Mouse (Mus musculus) kidney, adult 2 months (tissue): ENCODE measurements around the gene Dgkb. TPM values are rescaled to one million over a fixed set of nuclear protein-coding genes. Genes with fewer than 3 reads are reported as not detected.

Source experiments
- DNase-seq: peaks from one replicate; pipeline ENCODE4 v3.0.0; 2021
- H3K27ac ChIP-seq: fragments of 200-500 bp; 2 replicates; pipeline ENCODE4 v1.5.1; 2012; ENCODE audit warnings: low read depth, low read length, control low read depth, inconsistent platforms; ENCODE audit not compliant: insufficient read depth
- H3K27me3 ChIP-seq: fragments of 200-500 bp; replicated peaks from 2 replicates; pipeline ENCODE4 v1.6.1; 2012; ENCODE audit warnings: mild to moderate bottlenecking, moderate library complexity, low read length, inconsistent platforms; ENCODE audit not compliant: control insufficient read depth, insufficient read depth
- H3K36me3 ChIP-seq: fragments of 200-500 bp; 2 replicates; pipeline ENCODE4 v1.6.1; 2012; ENCODE audit warnings: mild to moderate bottlenecking, moderate library complexity, low read length, inconsistent platforms; ENCODE audit not compliant: control insufficient read depth, insufficient read depth
- H3K4me1 ChIP-seq: fragments of 200-500 bp; 2 replicates; pipeline ENCODE4 v1.6.1; 2011; ENCODE audit warnings: low read length; ENCODE audit not compliant: control insufficient read depth, insufficient read depth
- H3K4me3 ChIP-seq: fragments of 200-500 bp; 2 replicates; pipeline ENCODE4 v1.5.1; 2011; ENCODE audit warnings: mild to moderate bottlenecking, low read depth, low read length, control low read depth; ENCODE audit not compliant: insufficient read depth
- CTCF ChIP-seq: fragments of 200-500 bp; conservative IDR thresholded peaks from 2 replicates; pipeline ENCODE4 v1.5.1; 2011; ENCODE audit warnings: low read depth, mild to moderate bottlenecking, control low read depth, low read length, moderate library complexity, mixed read lengths; ENCODE audit not compliant: insufficient read depth, insufficient read length
- POLR2A ChIP-seq: fragments of 200-500 bp; IDR thresholded peaks from one replicate; pipeline ENCODE4 v1.6.1; 2011; ENCODE audit warnings: low read depth, low read length, control low read depth
- WGBS: fragments of 180-500 bp; shearing (Covaris S2); methylation state at CpG from one replicate; pipeline ENCODE4 v1.1.7; 2018; 5-methylcytosine and 5-hydroxymethylcytosine counted together
- polyA plus RNA-seq: library from polyadenylated mRNA; depleted of rRNA; stranded (reverse); fragments of >200 nt; gene quantifications from 2 replicates; pipeline ENCODE4 v1.2.3, GENCODE M21; 2012

Dgkb gene
- polyA plus RNA-seq, 1 experiment = 0.42 TPM

DNA sequence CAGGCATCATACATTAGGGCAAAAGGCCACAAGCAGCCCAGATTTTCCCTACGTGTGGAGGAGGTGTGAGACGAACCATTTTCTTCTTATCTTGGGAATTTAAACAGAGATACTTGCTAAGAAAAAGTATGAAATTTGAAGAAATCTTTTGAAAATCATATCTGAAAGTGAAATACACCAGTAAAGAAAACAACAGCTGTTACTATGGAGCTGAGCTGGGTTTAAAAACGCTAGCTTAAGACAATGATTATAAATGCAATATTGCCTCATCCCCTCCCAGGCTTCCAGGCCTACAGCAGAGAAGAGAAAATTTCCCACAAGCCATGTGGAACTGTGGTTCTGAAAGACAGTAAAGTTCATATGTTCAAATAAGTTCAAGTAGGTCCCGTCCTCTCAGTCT is 582.6 kb downstream of the Dgkb start:
- no peaks in the 10 kb centered on the region for H3K36me3 ChIP-seq
- no peak for TF ChIP-seq POLR2A
- no peak for TF ChIP-seq CTCF

DNA sequence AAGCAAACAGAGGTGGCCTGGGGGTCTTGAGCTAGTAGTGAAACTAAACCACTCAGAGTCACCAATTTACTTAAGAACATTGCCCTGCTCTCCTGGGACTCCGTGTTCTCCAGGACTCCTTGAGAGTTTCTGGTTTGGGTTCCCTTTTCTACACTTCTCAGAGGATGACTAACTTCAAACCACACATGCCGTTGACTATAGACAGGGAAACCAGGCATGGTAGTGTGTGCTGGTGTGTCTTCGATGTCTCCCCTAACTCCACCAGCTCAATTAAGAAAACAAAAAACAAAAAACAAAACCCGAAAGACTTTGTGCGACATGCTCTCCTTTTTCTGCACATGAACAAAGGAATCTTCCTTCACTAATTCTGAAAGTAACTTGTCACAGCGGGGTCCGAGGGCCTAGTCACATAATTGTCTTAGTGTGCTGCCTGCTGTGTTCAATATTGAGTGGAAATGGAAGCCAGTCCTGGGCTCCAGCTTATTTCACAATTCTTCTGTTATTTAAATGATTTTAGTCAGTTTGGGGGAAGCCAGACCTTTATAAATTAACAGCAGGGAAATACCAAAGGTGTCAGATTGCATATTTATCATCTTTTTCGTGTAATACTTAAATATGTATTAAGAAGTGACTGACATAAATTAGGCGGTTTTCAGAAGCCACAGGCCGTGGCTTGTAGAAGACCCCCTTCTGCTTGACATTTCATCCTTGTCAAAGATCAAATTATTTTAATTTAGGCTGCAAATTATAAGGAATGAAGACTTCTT is 618.0 kb downstream of the Dgkb start:
- WGBS = 71% methylated on average over 10 of the region's 10 CpGs
- H3K27ac ChIP-seq = no peak overlapping the region

More for the DNA sequence above, 582.6 kb downstream of the Dgkb start:
- Histone ChIP-seq H3K27ac (no peak overlapping the region), H3K4me1 (no peaks in the 10 kb centered on the region), H3K27me3 (no peaks in the 10 kb centered on the region), H3K4me3 (no peak overlapping the region)
- DNase-seq = no peak
- 78% methylated on average over 4 of the region's 4 CpGs for WGBS

DNA sequence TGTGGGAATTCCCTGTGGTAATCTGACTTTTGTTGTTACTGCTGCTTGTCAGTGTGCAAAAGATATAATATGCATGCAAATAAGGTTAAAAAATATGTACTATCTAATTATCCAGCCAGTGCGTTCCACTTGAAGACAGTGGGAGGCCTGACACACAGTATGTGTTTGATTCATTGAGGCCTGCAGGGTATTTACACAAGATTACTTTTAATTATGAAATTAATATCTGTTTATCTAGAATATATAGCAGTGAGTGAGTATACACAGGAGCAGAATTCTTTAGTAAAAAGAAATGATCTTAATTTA is 618.6 kb downstream of the Dgkb start:
- Histone ChIP-seq H3K27me3 (no peaks in the 10 kb centered on the region), H3K4me3 (no peak overlapping the region), H3K27ac (no peak overlapping the region), H3K4me1 (no peaks in the 10 kb centered on the region), H3K36me3 (no peaks in the 10 kb centered on the region)
- 73% methylated on average over 1 of the region's 1 CpGs for WGBS
- DNase-seq = no peak
- no peak for TF ChIP-seq POLR2A
- TF ChIP-seq CTCF = no peak

More for the DNA sequence above, 618.0 kb downstream of the Dgkb start:
- Histone ChIP-seq H3K27me3 (no peaks in the 10 kb centered on the region), H3K4me3 (no peak overlapping the region), H3K4me1 (no peaks in the 10 kb centered on the region), H3K36me3 (no peaks in the 10 kb centered on the region)
- TF ChIP-seq CTCF (no peak), POLR2A (no peak)
- no peak for DNase-seq

DNA sequence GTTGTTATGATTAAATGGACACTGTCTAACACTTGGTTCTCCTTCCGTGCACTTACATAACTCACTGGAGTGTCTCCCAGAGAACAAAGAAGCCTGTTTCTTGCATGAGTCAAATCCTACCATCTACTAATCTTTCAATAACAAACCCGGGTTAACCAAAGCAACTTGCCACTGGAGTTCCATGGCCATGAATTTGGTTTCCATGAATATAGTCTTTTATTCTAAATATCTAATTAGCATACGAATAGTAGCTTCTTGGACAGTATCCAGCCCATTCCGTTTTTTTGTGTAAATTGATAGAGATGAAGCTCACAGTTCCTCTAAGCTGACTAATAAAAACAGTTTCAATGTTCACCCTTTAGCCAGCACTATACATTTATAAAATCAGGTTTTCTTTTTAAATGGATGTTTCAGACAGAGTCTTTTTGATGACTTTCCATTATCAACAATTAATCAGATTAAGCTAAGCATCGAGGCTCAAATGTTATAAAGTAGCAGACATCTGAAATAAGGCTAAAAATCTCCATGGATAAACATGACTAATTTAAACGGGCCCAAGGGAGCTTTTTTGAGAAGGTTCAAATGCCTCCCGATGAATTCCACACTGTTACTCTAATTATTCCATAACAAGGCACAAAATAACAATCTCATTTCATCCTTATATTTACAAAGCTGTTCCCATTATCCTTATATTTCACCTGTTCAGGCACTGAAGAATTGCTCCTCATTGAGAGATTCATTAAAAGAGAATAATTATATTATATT is 633.0 kb downstream of the Dgkb start:
- TF ChIP-seq CTCF = no peak
- TF ChIP-seq POLR2A = no peak
- Histone ChIP-seq H3K27ac (no peak overlapping the region), H3K36me3 (no peaks in the 10 kb centered on the region), H3K4me1 (no peaks in the 10 kb centered on the region), H3K4me3 (no peak overlapping the region), H3K27me3 (no peaks in the 10 kb centered on the region)
- DNase-seq = no peak
- 72% methylated on average over 7 of the region's 7 CpGs for WGBS

DNA sequence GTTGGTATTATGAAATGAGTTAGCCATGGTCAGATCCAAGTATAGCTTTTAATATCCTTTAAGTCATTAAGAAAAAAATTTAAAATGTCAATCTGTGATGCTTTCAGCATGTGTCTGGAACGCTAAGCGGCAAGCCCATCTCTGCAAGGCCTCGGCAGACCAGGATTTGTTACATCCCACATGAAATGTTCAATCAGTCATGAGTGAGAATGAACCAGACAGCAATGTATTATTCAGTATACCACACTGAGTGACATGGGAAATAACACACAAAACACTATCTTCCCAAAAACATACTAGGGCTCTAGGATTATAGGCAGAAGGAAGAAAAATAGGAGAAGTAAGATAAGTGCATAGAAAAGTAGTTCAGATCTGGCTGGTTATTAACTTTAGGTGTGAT is 634.2 kb downstream of the Dgkb start:
- Histone ChIP-seq H3K36me3 (no peaks in the 10 kb centered on the region), H3K4me1 (no peaks in the 10 kb centered on the region), H3K4me3 (no peak overlapping the region), H3K27me3 (no peaks in the 10 kb centered on the region), H3K27ac (no peak overlapping the region)
- TF ChIP-seq POLR2A (no peak), CTCF (no peak)
- WGBS = 83% methylated on average over 3 of the region's 3 CpGs
- no peak for DNase-seq

DNA sequence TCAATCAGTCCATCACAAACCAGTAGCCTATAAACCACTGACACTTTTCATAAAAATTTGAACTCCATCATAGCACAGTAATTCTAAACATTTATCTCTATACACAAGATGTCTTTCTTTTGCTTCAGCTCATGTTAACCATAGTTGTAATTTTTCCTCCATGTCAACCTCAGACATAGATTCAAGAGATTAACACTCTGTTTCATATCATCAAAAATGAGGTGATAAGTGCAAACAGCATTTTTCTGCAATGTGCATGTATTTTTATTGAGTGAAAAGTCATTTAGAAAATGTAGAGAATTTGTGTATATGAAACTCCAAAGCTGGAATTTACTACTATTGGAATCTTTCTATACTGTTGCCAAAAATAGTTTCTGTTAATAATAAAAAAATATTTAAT is 650.7 kb downstream of the Dgkb start:
- Histone ChIP-seq H3K4me3 (no peak overlapping the region), H3K4me1 (no peaks in the 10 kb centered on the region), H3K27me3 (no peaks in the 10 kb centered on the region), H3K27ac (no peak overlapping the region), H3K36me3 (no peaks in the 10 kb centered on the region)
- DNase-seq = no peak
- TF ChIP-seq CTCF (no peak), POLR2A (no peak)

DNA sequence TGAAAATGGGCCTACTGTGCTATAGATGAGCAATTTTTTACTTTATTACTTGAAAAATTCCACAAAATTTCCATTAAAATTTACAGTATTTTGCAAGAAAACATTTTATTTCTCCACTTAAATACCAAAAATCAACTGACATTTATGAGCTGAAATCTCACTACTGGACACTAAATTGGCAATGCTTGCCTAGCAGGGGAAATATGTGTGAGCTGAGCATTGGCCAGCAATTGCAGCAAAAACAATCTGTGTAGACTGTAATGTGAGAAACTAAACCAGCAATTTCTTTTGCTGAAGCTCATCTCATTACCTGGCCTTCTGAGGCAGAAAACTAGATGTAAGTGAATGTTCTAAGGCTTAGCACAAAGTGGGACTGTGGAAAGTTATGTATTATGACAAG is 651.1 kb downstream of the Dgkb start:
- Histone ChIP-seq H3K36me3 (no peaks in the 10 kb centered on the region), H3K27me3 (no peaks in the 10 kb centered on the region), H3K4me3 (no peak overlapping the region), H3K4me1 (no peaks in the 10 kb centered on the region), H3K27ac (no peak overlapping the region)
- DNase-seq = no peak
- TF ChIP-seq CTCF = no peak
- TF ChIP-seq POLR2A = no peak

DNA sequence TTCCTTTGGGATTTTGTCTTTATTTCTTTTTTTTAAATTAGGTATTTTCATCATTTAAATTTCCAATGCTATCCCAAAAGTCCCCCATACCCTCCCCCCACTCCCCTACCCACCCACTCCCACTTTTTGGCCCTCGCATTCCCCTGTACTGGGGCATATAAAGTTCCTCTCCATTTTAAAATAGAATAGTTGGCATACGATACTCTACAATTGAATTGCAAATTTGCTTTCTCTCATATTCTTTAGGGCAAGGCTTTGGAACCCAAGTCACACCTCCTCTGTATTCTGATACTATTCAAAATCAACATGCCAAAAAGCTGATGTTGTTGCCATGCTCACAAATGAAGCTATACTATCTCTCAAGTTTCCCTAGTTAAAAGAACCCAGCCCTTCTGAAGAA is 679.7 kb downstream of the Dgkb start:
- WGBS = 79% methylated on average over 2 of the region's 2 CpGs

More for the DNA sequence above, 679.7 kb downstream of the Dgkb start:
- Histone ChIP-seq H3K36me3 (no peaks in the 10 kb centered on the region), H3K27ac (no peak overlapping the region), H3K4me3 (no peak overlapping the region), H3K27me3 (no peaks in the 10 kb centered on the region), H3K4me1 (no peaks in the 10 kb centered on the region)
- TF ChIP-seq POLR2A (no peak), CTCF (no peak)
- DNase-seq = no peak
